Mouse (Mus musculus) ovary, postnatal 10 days (tissue): Measurements from ENCODE around the gene Scfd2.

ENCODE experiments used
- DNase-seq: peaks from one replicate; pipeline ENCODE4 v3.0.0; 2022; ENCODE audit warnings: low spot score

The Scfd2 gene

DNA sequence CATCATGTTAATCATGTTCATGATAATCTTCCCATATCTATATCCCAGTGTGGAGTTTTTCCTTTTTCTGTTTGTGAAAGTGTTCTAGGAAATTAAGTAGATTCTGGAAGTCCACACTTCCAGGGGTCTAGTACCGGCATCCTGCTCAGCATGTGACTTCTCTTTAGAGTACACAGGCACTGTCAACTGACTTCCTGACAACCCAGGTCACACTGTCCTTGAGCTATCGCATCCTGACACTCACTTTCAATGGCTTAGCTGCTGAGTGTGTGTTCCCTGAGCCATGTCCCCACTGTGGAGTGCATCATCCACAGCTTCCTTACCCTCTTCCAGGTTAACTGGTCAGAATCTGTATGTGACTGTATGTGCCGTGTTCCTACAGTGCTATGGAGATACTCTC is 258.2 kb downstream of the Scfd2 start:
- no peak for DNase-seq

DNA sequence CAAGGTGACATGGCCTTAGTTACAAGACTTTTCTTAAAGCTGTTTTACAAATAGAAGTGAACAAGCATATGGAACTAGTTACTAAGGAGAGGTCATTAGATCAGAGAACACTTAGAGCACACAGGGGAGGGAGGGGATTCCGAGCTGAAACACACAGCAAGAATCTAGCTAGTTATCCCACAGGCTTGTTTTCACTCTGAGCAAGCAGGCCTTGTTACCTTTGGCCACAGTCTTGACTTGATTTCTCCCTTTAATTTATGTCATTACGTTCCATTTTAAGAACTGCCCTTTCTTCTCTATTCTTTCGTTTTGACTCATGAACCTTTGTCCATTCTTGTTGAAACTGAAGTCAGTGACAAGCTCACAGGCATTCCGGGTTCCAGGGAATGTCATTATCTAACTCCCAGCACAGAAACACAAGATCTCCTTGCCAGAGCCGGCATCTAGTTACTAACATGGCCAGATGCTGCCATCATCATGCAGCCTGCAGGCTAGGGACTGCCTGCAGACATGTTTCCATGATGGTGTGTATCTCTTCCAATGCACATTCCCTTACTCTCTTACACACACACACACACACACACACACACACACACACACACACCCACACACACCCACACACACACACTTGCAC is 263.7 kb downstream of the Scfd2 start:
- DNase-seq, result no peak

GRCm38 (mm10) chr5:74267196-74267595 is 264.4 kb downstream of the Scfd2 start:
- DNase-seq, result no peak

- no peak for DNase-seq
These were observed 265.1 kb downstream of the Scfd2 start for GRCm38 (mm10) chr5:74266476-74266819.

- DNase-seq, result no peak
These were observed 265.7 kb downstream of the Scfd2 start for GRCm38 (mm10) chr5:74265601-74266475.

DNA sequence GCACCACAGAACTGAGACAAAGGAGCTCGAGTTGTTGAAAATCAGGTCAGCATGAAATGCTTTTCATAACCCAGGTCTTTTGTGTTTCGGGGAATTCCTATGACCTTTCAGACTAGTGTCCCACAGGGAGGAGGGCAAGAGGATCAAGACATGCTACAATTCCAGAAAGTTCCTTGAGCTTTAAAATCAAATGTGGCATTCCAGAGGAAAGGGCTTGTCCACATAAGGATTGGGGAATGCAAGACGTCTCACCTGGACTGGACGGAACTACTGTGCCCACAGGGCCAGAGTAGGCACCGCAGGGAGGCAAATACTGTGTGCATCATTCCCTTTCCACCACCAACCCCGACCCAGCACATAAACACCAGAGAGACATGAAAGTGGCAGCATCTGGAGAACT is 266.4 kb downstream of the Scfd2 start:
- DNase-seq, result no peak

DNA sequence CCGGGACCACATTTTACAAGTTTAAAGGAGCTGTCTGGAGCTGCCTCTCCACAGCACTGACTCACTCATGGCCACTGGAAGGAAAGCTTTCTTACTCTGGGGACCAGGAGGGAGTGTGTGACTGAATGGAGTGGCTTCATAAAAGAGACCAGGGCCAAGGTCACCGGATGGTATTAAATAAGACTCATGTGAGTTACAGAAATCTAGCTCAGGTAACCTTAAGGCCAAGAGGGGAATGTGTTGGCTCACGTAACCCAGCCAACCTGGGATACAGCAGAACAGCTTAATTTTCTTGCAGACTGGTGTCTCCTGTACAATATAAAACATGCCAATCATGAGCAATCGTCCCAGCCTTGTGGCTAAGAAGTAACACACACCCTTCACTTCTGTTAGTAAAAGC is 267.0 kb downstream of the Scfd2 start:
- no peak for DNase-seq

DNA sequence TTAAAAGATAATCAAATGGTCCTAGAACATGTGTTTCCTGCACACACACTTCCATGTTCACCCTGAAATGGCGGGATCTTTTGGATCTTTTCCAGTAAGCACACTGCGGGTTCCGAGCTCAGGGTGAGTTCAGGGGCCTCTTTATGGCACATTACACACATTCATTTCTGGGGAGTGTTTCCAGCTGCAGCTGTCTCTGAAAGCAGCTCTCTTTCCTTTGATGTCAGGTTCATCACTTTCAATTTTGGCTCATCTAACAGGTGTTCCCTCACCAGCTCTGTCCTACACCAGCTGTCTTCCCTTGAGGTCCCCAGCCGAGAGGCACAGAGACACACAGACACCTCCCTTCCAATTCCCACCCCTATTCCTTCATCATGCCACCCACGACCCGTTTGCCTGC is 270.5 kb downstream of the Scfd2 start:
- DNase-seq, result no peak

DNA sequence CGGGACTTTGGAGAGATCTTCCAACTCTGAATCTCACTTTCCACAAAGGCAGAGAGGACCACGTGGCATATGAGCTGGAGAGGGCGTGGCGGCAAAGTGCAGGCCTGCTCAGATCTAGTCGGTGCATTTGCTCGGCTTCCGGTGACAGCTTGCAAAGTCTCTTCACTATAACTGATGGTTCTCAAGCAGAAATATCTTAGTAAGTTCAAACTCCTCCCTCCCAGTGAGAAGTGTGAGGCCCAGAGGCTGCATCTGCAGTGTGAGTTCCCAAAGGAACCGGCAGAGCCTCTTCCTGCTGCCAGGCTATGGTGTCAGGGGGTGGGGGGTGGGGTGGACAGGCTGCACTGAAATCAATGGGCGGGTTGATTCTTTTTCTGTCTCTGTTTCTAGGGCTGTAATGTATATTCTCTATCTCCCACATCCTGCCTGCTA is 271.2 kb downstream of the Scfd2 start:
- DNase-seq, result no peak

GRCm38 (mm10) chr5:74256705-74257104 is 274.9 kb downstream of the Scfd2 start:
- DNase-seq, result no peak

DNA sequence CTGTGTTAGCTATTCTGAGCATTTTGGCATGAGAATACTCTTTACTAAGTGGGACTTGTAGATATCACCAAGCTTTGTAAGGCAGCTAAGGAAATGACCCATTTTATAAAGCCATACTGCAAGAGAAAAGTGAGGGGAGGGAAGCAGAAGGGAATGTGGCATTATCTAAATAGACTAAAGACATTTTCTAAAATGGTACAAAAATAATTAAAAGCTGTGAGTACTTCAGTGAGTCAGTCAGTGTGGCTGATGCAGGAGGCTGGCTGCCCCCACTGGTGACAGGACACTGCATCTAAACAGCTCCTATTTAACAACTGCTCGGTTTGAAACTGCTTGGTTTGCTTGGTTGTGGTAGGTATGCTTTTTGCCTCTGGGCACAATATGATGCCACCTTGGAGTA is 276.6 kb downstream of the Scfd2 start:
- no peak for DNase-seq

- DNase-seq, result no peak
These were observed 277.7 kb downstream of the Scfd2 start for GRCm38 (mm10) chr5:74253724-74254328.

DNA sequence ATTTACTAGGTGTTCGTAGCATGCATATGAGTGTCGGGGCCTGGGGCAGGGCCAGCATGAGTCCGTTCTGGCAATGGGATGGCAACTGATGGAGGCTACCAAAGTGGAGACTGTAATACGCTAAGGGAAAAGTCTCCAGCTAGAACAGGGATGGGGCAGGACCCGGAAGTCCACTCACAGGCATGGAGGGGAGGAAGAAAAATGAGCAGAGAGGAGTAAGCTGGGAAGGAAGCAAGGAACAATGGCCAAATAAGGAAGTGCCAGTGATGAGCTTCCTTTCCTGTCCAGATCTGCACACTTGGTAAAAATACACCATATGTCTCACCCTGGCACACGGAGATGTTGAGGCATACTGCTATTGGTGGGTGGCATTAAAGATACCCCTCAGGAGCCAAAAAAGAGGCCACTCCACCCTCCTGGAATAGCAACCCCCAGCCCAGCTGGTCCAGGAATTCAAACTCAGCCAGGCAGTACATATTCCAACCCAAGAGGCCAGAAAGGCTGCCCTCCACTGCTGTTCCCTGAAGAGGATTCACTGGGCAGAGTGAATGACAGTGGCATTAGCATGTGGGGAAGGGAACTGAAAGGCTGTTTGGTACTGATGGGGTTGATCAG is 278.8 kb downstream of the Scfd2 start:
- DNase-seq, result no peak

DNA sequence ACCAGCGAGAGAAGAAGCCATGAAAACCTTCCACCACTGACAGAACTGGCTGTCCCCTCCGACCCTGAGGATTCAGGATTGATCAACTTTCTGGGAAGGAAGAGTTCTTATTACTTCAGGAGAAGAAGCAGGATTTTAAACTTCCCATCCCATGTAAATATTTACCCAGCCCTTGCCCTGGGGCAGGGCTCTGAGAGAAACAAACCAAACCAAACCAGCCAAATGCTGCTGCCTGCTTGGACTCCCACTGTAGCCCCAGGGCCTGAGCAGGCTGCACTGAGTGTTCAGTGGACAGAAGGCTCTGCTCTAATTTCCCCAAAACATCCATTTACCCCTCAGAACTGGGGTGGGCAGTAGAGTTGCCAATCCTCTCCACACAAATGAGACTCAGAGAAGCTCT is 280.6 kb downstream of the Scfd2 start:
- no peak for DNase-seq

DNA sequence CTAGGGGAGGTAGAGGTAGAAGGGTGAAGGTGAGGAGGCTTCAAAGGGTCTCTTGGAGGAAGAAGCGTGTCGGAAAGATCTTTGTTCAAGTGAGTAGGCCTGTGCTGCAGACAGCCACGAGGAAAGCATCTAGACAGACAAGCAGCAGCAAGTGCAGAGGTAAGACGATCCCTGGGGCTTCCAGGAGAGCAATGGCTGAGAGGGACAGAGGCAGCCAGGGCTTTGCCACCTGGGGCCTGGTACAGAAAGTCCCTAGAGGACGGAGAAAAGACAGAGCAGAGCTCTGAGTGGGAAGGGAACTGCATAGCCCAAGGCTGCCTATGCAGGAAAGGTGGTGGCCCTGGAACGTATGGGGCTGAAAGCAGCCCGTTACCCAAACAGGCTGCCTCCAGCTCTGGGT is 281.3 kb downstream of the Scfd2 start:
- no peak for DNase-seq

- no peak for DNase-seq
These were observed 281.8 kb downstream of the Scfd2 start for GRCm38 (mm10) chr5:74249794-74250193.

DNA sequence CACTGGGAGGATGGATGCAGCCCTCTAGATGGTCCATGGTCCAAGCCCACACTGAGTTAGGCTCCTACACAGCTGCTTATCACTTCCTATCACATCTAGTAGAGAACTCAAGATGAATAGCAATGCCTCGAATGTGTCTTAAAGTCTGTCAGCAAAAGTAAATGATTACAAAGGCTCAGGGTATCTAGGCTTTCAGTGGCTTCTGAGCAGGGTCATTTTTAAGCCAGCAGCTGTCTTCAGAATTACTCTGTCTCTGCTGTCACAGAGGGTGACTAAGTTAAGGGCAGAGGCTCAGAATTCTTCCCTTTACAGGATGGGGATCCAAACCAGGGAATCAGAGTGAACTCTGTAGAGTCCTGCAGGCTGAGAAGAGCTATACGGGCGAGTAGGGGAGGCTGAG is 284.6 kb downstream of the Scfd2 start:
- no peak for DNase-seq

DNA sequence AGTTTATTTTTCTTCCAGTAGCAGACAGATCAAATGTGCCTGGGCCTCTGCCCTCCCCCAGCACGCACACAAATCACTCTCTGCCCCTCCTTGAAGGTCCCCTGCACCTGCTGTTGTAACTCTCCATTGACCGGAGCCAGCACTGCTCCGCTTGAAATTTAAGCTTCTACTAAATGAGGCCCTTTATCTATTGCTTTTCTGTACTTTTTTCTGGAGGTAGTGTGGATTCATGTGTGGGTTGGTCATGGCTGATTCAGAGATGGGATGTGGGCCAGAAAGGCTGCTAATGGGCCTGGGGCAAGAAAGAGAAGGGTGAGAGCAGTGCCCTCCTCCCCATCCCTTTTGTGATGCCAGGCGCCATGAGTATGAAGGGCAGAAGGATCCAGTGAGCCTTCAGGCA is 285.1 kb downstream of the Scfd2 start:
- no peak for DNase-seq

DNA sequence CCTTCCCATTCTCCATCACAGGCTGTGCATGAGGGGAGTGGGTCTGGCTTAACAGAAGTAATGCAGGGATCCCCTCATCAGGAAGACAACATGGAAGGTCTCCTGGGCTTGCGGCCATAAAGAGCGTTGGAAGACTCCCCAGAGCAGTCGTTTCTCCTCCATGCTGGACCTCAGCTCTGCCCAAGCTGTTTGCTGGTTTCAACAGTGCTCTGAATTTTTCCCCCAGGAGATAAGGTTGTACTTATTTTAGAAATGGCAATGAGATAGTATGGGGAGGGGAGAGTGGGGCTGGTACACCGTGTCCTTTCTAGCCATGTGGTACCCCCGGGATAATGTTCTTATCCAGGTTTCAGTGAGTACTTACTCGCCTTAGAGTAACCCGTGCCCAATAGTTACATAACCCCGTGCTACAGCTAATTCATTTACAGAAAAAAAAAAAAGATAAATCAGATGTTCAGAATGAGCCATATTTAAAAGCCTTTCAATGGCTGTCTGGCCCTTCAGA is 285.9 kb downstream of the Scfd2 start:
- DNase-seq, result no peak

DNA sequence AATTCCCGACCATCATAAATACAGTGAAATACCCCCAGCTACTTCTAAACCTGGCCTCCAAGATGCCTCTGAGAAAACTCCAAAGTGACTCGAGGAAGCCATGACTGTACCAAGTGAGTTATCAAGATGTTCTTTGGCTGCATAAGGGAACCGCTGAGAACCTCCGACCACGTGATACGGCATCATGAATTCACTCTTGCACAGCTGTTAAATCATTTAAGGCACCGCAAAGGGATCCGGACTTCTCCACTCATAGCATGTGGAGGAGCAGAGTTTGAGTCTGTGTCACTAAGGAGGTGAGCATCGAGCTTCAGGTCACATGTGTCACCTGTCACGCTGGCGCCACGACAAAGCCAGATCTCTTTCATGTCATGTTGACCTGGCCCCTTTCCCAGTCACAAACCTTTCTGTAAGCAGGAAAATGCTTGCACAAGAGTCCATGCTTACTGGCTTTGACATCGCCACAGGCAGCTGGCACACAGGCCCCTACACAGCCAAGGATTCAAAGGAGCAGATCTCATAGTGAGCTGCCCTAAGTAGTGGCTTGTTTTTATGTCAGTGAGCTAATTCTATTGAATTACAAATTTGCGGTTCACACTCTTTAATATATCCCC is 287.0 kb downstream of the Scfd2 start:
- no peak for DNase-seq

DNA sequence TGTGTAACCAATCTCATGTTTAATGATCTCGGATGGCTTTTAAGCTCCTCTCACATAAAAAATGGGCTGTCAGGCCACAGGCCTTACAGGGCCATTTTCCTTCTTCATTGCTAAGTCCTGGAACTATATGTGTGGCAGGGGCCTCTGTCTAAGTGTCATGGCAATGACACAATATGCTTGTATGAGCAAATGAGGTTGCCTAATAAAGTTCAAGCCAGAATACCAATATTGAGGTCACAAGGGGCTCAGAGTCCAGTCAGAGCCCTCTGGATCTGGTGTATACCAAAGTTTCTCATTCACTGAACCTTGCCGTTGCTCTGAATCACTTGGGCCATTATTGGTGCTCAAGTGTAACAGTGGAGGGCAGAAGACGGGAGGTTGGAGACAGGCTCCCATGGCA is 288.9 kb downstream of the Scfd2 start:
- no peak for DNase-seq
